Mouse (Mus musculus): ENCODE measurements around the gene Fubp3. TPM values are rescaled to one million over a fixed set of nuclear protein-coding genes. Genes with fewer than 3 reads are reported as not detected.

The Fubp3 gene
- total RNA-seq, 2 experiments from 2014 or later, result 28.6 to 30.2 TPM

DNA sequence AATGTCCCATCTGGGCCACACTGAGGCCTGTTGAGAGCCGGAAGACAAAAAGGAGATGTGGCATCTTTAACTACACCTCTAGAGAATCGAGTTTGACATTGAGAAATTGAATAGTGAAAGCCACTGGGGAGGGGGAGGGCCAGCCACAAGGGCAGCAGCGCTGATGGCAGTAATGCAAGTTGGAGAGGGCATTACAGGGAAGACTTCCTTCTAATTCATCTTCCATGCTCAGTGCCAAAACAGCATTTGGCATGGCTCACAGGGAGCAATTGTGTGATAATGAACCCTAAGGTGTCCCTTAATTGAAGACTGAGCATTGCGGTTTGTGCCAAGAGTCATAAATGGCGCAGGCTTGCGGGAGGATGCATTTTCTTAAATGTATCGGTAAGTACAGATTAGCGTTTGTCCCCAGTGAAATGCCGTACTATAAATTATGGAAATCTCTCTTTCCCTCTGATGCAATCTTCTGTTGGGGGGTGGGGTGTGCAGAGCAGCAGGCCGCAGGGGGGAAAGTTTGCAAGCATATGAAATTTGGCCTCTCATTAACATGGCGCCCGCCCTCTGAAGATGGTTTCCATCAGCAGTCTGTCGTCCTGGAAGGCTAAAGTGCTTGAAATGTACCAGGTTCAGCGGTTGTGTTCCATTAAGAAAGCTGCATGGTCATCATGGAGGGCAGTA, 46.2 kb downstream of the Fubp3 start:
- no peak for ATAC-seq (replicated peaks; ENCODE audit: poor library complexity, severe bottlenecking)

DNA sequence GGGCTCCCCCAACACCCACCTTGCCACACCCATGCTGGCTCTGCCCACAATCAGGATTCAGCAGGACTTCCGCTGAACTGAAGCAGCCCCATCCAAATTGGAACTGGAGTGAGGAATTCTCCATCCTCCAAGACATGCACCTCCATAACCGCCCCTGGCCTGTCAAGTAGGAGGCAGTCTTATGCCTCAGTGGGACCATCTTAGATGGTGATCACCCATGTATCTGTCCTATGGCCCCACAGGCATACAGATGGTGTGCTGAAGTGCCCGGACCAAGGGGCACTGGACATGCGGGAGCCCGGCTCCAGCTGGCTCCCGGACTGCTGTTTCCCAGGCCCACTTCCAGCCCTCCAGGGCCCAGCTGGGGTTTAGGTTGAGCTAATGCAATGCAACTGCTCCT, 46.8 kb downstream of the Fubp3 start:
- ATAC-seq (replicated peaks; ENCODE audit: poor library complexity, severe bottlenecking), result no peak

DNA sequence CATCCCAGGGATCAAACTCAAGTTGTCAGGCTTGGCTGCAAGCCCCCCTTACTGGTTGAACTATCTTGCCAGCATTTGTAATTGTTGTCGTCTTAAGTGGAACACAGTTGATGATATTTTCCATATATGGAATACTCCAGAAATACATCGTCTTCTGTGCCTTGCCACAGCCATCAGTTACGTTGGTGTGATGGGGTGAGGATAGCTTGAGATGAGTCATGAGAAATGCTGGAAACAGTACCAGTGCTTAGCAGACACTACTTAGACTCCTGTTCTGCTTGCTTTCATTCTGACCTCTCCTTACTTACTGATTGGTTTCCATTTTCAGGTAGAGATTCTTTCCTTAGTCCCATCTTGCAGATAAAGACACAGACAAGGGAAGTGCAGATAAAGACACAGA, 61.1 kb downstream of the Fubp3 start:
- no peak for ATAC-seq (replicated peaks; ENCODE audit: poor library complexity, severe bottlenecking)

DNA sequence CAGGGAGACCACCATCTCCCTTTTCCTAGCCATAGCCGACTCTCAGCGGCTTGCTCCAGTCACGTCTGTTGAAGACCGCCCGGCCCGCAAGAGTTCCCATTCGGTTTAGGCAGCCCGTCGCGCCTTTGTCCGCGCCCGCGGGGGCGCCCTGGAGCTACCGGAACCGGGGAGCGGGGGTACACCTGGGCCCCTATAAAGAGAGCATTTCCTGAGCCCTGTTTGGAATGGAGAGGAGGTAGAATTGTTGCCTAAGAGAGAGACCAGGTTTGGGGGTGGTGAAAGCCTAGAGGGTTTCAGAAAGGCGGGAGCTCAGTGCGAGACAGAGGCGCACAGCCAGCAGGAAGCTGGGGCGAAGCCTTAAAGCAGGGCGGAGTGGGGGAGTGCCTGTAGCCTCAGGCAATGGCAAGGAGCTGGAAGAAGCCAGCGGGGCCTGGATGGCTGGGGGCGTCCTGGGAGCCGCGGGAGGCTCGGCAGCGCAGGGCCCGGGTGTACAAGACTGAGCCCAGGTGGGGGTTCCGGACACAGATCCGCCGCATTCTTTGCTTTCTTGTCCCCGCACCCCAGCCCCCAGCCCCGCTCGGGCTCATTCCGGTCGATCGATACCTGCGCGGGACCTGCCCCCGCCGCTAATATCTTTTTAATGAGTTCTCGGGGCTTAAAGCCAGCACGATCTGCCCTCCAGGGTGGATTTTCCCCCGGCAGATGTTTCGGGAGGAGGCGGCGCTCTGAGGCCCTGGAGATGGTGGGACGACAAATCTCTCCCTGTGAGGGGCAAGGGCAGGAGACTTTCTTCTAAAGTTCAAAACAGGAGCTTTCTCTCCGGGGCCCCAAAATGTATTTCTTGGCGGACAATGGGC, 63.1 kb downstream of the Fubp3 start:
- no peak for ATAC-seq (replicated peaks; ENCODE audit: poor library complexity, severe bottlenecking)

DNA sequence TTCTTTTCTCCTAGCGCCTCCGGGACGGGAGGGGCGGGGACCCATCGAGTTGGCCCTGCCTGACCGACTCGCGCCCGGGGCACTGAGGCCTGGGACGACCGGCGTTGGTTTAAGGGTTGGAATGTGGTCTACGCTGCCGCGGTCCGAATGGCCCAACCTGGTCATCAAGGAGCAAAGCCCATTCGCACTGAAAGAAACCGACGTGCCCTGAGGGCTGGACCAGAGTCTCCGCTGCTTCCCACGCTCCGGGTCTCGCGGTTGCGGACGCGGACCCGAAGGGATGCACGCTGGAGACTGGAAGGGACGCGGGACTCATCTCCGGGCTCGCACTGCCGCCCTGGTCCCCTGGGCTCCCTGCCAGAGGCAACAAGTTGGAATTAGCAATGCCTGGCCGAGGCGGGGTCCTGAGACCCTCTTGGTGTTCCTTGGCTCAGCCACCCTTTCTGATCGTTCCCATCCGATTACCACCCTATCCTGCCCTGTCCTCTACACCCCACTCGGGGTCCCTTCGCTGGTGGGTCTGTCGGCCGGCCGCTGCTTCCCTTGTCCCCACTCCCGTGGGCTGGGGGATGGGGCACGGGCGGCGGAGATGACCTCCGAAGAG, 63.8 kb downstream of the Fubp3 start:
- ATAC-seq (replicated peaks; ENCODE audit: poor library complexity, severe bottlenecking), result no peak

DNA sequence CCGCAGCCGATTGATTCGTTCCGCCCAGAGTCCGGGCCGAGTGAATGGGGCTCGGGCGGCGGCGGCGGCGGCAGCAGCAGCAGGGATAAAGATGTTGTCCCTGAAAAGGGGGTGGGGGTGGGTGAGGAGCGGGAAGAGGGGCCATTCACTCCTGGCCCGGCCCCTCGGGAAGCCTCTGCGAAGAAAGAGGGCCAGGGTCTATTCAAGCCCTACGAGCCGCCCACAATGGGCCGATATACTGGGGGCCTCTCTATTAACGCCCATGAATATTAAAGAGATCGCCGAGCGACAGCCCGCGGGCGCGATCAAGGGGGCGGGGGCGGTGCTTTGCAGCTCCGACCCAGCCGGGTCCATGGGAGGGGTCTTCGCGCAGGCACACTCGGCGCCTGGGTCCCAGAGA, 64.3 kb downstream of the Fubp3 start:
- no peak for ATAC-seq (replicated peaks; ENCODE audit: poor library complexity, severe bottlenecking)

DNA sequence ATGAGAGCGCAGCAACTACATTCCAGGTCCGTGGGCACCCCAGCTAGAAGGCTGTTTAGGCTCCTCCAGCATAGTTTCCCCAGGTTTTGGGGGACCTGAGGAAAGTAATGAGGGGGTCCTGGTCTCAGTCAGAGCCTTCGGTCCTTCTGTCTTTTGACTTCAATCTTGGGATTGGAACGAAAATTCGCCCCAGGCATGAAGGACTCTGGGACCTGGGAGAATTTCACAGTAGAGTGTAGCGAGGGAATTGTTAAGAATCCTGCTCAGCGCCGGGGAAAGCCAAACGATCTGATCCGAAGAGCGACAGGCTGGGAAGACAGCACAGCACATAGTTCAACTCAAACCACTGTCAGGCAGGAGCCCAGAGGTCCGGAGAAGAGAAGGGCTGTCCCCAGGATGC, 64.9 kb downstream of the Fubp3 start:
- no peak for ATAC-seq (replicated peaks; ENCODE audit: poor library complexity, severe bottlenecking)

DNA sequence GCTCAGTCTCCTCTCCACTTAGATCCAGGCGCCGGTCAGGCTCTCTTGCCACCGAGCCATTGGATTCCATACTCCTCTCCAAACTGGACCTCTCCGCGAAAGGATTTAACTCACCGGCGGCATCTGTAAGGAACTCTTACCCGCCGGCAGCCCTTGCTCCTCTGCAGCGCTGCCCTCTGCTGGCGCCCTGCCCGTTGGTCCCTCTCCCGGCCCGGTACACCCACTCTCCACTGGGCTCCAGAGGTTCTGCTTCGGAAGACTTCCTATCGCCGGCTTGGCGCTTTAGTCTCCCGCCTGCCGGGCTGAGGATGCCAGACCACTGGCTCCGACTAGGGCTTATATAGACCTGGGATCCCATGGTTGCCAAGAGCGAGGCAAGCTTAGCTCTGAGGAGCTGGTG, 65.4 kb downstream of the Fubp3 start:
- no peak for ATAC-seq (replicated peaks; ENCODE audit: poor library complexity, severe bottlenecking)

DNA sequence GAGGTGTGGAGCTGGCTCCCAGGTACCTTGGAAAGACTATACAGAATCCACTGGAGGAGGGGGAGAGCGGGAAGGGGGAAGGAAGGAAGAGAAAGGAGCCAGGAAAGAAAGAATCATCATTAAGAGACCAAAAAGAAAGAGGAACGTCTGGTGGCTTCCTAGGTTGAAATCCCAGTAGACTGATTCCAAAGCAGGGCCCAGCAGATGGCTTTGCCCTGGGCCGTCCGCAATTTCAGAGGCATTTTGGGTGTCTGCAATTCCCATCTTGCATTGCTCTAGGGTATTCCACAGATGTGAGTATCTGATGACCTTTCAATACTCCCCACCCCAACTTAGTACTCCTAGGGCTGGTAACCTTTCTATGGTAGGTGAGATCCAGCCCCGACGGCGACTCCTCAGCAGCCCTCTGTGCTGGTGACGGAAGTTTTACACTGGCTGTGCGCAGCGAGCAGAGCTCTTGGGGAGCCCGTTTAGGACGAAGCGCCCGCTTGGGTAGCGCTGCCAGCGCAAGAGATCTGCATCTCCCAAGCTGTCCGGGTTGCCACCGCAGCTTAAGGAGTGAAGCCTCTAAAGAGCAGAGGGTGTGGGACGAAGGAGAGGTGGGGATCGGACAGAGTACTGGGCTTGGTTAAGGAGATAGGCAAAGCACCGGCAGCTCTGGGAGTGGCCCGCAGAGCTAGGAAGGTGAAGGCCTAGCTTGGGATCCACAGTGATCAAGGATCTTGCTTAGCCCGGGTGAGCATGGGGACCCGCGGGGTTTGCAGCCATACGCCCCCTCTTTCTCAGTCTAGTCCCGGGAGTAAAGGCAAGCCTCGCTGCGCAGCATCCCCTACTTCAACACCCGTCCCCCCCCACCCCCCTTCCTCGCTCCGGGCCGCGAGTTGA, 66.4 kb downstream of the Fubp3 start:
- no peak for ATAC-seq (replicated peaks; ENCODE audit: poor library complexity, severe bottlenecking)

DNA sequence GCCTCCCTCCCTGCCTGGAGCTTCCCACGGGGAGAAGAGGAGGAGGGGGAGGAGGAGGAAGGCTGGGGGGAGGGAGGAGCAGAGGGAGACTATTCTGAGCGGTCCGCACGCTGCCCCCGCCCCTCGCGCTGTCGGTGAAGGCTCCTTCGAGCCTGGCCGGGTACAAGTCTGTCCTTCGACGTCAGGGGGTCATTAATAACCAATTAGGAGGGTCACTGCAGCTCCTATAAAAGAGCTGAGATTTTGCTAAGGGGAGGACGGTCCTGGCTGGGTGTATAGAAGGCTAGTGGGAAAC, 67.0 kb downstream of the Fubp3 start:
- ATAC-seq (replicated peaks; ENCODE audit: poor library complexity, severe bottlenecking), result no peak

DNA sequence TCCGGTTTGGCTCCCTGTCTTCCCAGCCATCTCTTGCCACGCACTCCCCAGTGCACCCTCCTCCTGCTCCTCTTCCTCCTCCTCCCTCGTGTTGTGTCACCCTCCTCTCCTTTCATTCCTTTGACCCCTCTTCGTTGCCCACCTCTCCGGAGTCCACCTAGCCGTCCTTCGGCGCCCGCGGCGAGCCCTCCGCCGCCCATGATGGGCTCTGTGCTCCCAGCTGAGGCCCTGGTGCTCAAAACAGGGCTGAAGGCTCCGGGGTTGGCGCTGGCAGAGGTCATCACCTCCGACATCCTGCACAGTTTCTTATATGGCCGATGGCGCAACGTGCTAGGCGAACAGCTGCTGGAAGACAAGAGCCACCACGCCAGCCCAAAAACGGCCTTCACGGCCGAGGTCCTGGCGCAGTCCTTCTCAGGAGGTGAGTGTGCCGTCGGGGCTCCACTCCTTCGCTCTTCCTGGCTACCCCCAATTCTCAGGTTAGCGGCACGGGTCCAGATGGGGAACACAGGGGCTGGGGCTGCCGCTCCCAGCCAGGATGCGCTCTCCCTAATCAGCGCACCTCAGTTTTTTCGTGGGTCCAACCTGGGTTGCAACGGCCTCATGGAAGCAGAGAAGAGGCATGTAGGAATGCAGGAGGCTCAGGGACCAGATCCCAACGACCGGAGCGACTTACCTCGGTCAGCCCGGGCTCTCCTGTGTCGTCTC, 67.6 kb downstream of the Fubp3 start, which contains the start of gene Prdm12:
Gene Prdm12, plus strand, starts transcription at position 137 of the 708 bp plus-strand sequence.
- ATAC-seq (replicated peaks; ENCODE audit: poor library complexity, severe bottlenecking), result 0 out of 2 replicates have a peak, but pooled peaks have one; percentile 9

DNA sequence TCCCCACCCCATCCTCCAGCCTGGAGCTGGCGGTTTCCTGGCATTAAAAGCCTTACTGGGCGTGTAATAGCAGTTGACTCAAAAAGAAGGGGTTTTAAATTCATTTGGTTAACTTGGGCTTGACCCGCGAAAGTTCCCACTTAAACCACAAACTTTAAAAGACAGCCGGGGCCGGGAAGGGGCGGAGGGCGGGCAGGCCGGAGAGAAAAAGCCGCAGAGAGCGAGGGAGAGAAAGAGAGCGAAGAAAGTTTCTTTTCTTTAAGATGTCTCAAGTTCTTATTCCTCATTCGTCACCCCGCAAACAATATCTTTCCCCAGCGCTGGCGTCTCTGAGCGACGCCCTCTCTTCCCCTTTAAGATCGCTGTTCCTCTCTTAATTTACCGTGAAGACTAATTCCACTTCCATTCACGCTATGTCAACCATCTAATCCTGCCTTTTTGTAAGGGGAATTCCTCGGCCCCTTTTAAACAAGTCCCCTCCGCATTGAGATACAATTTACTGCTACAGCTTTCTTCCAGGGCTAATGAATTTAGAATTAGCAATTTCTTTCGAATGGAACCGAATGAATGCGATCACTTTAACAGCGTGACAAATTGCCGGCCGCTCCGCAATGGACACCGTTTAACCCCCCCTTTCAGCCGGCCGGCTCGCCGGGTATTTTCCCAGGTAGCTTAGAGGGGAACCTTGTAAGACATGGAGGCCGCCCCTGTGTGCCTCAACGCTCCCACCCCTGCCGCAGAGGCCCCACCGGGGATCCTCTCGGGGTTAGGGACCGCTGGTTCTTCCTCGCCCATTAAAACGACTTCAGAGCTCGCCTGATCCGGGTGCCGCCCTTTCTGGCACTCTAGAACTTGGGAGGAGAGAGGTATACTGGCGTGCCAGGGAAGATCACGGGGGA, 68.4 kb downstream of the Fubp3 start:
- ATAC-seq (replicated peaks; ENCODE audit: poor library complexity, severe bottlenecking), result 0 out of 2 replicates have a peak, but pooled peaks have one; percentile 12

DNA sequence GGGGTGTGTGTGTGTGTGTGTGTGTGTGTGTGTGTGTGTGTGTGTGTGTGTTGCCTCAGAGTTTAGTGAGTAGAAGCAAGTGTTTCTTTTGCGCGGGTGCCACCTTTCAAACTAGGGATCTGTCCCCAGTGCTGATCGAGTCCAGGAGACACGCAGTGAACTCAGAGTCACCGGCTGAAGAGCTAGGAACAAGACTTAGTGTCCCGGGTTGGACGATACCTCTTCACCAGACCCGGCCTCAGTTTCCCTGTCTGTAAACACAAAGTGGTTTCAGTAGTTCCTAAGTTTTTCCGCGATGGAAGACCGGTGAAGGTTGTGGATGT, 69.0 kb downstream of the Fubp3 start:
- ATAC-seq (replicated peaks; ENCODE audit: poor library complexity, severe bottlenecking), result no peak

DNA sequence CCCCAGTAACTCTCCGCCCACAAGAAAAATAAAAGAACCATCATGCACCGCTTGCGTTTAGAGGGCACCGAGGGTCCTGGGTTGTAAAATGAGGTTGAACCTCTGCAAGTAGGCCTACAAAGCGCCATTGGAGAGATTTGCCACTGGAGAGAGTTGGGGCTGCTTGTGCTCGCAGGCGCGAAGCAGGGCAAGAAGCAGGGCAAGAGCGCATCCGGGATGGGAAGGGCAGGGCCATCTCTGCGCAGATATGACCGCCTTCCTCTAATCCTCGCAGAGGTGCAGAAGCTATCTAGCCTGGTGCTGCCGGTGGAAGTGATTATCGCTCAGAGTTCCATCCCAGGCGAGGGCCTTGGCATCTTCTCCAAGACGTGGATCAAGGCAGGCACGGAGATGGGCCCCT, 69.5 kb downstream of the Fubp3 start:
- ATAC-seq (replicated peaks; ENCODE audit: poor library complexity, severe bottlenecking), result no peak

DNA sequence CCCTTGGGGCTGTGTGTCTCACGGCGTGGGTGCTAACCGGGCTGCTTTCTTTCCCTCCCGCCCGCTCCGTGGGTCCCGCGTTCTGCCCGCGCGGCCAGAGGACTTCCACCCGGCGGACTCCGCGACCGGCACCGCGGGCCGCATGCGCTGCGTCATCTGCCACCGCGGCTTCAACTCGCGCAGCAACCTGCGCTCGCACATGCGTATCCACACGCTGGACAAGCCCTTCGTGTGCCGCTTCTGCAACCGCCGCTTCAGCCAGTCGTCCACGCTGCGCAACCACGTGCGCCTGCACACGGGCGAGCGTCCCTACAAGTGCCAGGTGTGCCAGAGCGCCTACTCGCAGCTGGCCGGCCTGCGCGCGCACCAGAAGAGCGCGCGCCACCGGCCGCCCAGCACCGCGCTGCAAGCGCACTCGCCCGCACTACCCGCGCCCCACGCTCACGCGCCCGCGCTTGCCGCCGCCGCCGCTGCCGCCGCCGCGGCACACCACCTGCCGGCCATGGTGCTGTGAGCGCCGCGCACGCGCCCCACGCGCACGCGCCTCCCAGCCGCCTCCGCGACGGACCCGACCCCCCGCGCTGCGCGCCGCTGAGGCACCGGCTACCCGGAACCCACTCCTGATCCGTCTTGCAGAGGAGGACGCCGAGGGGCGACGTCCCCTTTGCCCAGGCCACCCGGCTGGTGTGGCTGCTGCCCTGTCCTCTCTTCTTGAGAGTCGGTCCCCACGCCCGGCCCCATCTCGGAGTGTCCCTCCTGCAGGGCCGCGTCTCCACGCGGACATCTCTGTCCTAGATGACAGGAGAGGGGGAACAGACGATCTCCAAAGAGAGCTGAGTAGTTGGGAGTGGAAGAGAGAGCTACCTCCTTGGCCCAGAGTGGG, 81.8 kb downstream of the Fubp3 start:
- ATAC-seq (replicated peaks; ENCODE audit: poor library complexity, severe bottlenecking), result peak; percentile 40

DNA sequence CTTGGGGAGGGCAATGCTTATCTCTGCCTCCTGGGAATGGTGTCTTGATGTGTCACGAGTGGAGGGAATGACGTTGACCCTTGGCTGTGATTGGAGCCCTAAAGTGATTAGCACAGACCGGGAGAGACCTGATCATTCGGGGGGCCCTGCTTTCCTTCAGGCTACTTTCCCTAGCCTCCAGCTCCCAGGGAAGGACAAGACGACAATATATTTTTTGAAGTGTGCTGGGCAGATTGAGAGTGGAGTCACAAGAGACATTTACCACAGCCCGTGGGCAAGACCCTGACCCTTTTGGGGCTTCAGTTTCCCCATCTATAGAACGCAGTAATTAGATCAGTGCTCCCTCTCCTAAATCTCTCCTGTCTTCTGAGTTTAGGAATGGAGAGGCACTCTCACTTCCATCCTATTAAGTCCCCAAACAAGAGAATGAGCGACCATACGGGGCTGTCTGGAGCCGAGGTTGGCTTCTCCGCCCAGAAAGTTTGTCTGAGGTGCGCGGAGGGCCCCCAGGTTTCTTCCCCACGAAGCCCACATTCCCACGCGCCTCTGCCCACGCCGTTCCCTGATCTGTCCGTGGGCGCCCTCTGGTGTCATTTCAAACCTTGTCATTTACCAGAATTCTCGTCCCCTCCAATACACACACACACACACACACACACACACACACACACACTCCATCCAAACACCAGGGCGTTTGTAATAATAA, 82.6 kb downstream of the Fubp3 start:
- ATAC-seq (replicated peaks; ENCODE audit: poor library complexity, severe bottlenecking), result peak; percentile 35; the same call in 1 of the 2 replicates

DNA sequence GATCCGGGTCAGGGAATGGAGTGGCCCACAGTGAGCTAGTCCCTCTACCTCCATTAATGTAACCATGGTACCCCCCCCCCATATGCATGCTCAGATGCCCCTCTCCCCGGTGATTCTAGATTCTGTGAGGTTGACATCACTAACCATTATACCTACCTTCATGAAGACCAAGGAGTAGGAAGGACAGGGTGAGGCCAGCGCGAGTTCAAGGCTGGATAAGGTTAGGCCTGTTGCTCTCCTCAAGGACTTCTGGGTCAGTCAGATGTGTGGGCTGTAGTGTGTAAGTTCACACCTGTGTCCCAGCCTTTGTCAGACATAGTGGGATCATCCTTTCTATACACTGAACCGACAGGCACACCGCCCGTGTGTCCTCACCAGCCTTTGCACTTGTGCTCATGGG, 83.9 kb downstream of the Fubp3 start:
- ATAC-seq (replicated peaks; ENCODE audit: poor library complexity, severe bottlenecking), result no peak
